Mouse (Mus musculus): ENCODE measurements around the gene Lrrc3c.

- TF ChIP-seq POLR2A (IDR thresholded peaks at IDR 0.05; ENCODE audit: insufficient read depth, low read depth, low read length) (no peak), CTCF (IDR thresholded peaks at IDR 0.05) (no peak), EP300 (IDR thresholded peaks at IDR 0.05; ENCODE audit: insufficient read depth, low read depth, low read length) (no peak)
Observed at GRCm38 (mm10) chr11:98584629-98585177, 13.4 kb upstream of the Lrrc3c start.
